Mouse (Mus musculus) ovary, adult 18-20 months (tissue): Measurements from ENCODE around the gene Strn3.

Experiments used
- DNase-seq: peaks from one replicate; pipeline ENCODE4 v3.0.0; 2022; ENCODE audit warnings: low spot score, mixed read lengths

The Strn3 gene

DNA sequence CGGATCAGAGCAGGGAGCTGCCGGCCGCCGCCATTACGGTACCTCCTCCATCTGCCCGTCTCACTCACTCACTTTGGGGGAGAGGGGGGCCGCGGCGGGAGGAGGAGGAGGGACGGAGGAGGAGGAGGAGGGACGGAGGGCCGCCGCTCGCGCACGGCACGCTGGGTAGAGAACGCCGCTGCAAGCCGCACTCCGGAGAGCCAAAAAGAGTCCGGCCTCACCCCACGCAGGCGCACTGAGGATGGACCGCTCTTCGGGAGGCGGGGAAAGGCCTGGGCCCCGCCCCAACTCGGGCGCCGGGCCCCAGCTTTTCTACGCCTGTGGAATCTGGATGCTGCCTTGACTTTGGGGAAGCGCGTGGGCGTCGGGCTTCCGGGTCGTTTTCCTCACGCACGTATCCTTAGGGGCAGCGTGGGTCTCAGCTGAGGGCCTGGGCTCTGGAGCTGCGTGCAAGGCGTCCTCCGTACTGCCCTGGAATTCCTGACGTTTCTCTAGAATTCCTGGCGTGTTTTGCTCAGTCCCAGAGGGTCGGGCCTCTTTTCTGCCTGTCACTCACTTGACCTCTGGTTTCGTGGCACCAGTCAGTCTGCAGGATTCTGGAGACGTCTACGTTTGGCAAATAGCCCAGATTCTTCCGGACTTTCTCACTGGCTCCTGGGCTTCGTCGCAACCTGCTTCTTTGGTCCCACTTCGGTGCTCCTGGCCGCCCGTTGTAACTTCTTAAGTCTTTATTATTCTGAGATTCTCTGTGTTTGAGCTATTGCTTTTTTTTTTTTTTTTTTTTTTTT, at the start of gene Strn3:
TSS of gene Strn3 (minus strand) at position 53 of the 788 bp plus-strand sequence.
- DNase-seq = peak; percentile 97

DNA sequence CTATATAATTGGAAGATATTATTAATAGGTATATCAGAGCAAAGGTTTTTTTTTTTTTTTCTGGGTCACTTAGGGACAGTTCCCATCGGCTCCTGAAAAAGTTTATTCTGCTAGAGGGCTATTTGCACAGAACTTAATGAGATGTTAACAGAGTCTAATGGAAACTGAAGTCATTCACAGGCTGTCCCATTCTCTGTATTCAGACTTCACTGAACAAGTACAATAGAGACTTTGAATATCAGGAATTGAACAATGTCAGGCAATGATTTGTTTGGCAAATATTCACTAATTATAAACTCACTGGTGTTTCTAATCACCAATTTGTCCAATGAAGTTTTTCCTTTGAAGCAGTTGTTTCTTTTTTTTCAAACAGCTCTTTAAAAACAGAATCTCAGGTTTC, 45.1 kb upstream of the Strn3 start:
- DNase-seq = no peak

DNA sequence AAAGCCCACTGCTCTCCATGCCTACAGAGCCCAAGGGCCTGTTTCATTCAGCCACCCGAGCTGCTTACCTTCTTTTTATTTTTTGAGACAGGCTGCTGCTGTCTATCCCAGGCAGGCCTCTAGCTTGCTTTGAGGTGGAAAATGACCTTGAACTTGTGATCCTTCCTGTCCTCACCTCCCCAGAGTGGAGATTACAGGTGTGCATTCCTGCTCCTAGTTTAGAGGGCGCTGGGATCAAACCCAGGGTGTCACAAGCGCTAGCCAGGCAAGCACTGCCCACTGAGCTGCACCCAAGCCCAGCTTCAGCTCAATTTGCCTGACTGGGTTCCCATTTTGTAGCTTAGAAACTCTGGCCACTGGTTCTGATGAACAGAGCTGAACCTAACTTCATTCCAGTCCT, 44.7 kb upstream of the Strn3 start:
- no peak for DNase-seq

DNA sequence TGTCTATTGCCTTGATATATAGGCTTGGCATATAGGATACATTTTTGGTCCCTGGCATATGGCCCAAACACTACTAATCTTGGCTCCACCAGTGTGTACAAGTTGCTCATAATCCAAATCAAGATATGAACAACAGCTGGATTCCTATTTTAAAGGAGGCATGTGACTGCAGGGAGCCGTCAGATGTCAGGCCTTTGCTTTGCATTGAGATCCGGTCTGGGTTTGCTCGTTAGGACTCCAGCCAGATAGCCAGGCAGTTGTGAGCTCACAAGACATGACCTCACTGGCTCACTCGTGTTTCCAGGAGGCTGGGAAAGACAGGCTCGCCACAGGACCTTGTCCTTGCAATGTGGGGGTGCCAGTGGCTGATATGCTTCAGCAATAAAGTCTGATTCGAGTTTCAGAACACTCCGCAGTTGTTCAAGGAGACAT, 44.2 kb upstream of the Strn3 start:
- DNase-seq = peak; percentile 60

DNA sequence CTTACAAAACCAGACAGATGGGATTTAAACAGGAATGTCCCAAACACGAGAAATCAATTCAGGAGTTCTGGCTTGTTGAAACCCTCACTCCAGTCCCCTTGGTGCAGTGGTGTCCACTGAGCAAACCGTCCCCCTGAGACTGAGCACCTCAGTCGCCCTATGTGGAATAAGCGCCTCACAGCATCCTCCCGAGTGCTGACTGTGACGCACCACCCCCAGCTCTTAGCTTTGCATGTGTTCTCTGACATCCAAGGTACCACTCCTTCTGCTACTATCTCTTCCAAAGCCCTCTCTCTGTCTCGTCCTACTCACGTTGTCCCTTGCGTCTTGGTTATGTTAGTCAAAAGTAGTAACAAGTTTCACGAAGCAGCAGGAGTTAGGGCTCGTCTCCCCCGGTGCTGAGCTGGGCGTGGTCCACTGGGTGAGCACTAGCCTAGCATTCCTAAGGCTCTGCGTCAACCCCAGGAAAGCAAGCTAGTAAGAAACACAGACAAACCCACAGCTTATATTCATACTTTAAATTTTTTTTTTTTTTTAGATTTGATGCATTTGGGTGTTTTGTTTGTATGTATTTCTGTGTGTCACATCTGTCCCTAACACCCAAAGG, 43.0 kb upstream of the Strn3 start:
- no peak for DNase-seq

DNA sequence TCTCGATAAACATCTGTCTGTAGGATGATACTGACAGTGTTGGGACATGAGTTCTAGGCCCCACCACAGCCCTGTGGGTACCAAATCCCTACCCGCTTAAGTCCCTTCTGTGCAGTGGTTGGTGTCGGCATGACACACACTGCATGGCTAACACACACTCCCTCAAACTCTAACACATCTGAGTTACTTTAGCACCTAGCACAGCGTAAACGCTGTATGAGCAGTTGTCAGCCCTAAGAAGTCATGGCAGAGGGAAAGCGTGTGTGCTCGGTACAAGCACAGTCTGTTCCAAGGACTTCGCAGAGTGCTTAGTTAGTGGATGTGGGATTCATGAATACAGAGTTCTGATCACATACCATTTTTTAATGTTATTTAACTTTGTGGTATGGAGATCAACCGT, 38.1 kb upstream of the Strn3 start:
- DNase-seq = no peak

DNA sequence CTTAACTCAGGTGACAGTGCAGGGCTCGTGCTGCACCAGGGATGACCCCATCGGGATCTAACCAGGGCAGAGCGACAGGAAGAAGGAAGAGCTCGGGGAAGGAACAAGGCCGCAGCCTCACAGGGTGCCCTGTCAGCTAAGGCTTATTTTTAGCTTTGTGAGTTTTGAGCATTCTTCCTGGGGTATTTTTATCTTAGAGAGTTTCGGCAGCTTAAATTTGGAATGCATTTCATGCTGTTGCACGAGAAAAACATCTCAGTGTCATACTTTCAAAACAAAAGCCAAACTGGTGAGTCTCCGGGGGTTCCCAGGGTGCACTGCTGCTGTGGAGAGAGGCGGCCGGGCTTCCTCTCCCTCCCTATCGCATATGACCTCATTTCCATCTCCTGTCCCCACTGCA, 37.4 kb upstream of the Strn3 start:
- no peak for DNase-seq

DNA sequence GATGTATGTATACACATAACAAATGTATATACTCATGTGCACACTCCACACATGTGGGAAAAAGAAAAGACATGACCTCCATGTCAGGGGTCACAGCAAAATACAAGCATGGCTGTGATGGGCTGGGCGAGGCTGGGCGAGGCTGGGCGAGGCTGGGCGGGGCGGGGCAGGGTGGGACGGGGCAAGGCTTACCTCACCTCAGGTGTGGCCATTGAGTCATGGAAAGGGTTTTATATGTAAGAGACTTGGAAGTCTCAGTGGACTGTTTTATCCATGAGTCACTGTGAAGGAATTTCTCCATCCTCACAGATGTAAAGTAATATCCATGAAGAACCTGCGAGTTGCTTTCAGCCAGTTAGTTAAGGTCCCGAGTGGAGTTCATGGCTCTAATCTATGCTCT, 30.1 kb upstream of the Strn3 start:
- no peak for DNase-seq

DNA sequence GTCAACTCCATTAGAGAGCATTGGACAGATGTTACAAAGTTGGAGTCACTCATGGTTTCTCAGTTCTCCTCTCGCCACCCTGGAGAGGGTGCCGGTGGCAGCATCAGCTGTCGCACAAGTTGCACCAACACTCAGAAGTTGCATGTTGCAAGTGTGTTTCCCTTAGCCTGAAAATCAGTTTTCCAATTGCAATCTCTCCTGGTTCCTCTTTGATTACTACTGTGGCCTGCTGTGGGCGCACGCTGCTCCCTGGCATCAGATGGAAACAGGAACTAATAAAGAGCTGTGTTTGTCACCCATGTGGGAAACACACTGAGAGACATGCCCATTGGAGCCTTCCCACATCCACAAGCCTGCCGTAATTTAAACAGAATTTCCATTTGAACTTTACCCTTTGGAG, 26.9 kb upstream of the Strn3 start:
- no peak for DNase-seq

DNA sequence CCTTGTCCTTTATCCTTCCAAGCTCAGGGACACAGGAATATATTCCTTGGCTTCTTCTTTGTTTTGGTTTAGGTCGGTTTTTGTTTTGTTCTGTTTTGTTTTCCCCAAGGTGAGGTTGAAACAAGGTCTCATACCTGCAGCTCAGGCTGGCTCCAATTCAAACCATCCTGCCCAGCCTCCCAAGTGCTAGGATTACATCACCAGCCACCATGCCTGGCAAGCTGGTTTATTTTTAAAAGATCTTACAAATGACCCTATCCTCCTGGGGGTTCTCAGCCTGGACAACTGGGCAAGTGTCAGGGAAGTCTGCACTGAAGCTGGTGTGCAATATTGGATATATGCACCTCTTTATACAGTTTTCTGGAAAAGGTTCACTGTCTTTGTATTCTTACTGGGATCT, 21.0 kb upstream of the Strn3 start:
- DNase-seq = no peak

DNA sequence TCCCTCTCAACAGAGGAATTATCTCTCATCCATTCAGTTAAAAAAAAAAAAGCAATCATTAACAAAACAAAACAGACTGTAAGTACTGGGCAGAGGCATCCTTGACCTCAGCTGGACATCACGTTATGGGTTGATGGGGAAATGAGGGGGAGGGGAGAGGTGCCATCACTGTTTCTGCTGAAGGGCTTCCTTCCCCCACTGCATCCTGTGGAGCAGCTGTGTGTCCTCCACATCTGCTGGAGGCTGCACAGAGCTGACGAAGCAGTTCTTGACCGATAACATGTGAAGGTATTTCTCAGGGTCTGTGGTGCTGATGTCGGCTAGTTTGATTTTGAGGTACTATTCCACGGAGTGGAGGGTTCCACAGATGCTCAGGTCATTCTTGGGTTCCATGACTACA, 18.5 kb upstream of the Strn3 start:
- DNase-seq = no peak

DNA sequence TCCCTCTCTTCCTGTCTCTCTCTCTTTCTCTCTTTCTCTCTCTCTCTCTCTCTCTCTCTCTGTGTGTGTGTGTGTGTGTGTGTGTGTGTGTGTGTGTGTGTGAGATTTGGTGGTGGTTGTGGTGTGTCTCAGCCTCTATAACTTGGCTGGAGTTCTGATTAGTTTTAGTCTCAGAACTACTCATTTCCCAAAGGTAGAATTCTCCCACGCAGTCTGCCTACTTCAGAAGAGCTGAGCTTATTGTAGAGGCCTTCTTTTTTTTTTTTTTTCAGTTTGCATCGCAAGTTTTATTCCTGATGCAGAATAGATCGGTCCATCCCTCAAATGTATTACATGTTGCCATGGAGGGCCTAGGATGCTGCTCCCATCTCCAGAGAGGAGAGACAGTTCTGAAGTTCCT, 18.0 kb upstream of the Strn3 start:
- no peak for DNase-seq

DNA sequence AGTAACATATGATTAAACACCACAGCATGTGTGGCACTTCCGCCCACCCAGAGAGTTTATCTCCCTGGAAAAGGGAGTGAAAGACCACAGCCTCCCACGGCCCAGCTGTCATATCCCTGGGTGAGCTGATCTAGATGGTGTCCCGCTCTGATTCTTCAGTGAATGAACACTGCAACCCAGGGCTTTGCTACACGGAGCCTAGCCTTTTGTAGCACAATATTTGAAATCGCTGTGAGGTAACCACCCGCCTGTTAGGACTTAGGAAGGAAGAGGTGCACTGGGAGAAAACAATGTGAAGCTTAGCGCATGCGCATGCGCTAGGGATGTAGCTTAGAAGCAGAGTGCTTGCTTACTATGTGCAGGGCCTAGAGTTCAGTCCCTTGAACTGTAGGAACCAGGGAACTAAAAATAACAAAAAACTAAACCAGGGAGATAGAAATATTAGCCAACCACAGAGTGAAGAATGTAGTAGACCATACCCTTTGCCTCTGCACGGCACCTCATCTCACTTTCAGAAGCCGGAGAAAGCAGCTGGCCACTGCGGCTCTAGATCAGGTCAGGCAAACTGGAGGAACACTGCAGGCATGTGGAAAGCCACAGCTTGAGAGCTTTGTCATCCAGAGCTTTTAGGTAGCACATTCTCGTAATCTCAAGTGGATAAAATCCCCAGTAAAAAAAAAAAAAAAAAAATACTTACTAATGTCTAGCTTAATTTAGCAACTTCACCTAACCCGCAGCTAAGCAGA, 17.4 kb upstream of the Strn3 start:
- no peak for DNase-seq

DNA sequence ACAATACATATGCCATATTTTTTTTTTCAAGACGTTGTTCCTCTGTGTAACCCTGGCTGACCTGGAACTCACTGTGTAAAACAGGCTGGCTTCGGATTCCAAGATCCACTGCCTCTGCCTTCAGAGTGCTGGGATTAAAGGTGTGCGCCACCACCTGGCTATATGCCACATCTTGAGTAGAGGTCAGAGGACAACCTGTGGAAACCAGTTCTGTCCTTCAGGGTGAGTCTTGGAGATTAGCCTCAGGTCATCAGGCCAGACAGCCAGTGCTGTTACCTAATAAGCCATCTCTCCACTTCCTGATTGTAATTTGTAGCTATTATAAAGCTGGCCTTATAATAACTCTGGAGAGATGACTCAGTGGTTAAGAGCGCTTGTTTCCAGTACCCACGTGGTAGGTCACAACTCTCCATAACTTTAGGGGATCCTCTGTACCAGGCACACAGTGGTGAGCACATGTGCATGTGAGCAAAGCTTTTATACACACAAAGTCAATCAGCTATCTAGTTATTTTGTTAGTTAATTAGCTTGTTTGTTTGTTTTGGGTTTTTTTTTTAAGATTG, 15.1 kb upstream of the Strn3 start:
- no peak for DNase-seq

DNA sequence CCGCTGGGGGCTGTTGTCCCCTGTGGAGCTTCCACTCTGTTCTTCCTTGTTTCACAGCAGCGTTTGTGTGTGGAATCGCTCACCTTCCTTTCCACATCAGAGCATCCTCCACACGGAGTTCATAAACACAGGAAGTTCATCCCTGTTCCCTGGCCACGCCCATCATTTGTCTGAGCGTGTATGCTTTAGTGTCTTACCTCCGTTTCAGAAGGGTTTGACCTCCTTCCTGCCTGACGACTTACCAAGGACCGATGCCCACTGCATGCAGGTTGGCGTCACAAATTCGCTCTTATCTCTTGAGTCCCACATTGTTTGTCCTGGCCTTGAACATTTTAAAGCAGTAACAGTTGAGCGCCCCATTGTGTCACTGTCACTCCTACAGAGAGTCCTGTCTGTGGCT, 14.1 kb upstream of the Strn3 start:
- no peak for DNase-seq

DNA sequence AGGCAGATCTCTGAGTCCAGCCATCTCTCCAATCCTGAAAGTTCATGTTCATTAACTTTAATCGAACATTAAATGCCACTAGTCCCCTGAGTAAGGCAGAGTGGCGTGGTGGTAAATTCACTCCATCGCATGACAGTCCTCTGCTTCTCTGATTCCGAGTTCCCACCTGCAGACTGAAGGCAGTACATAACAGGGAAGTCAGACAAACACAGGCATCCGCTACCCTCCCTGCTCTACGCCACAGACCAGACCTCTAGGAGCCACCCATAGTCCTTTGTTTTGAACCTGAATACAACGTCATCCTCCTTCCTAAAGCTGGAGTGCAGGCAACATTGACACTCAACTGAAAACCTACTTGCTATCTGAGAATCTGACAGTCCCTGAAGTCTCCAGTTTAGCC, 12.9 kb upstream of the Strn3 start:
- DNase-seq = no peak

DNA sequence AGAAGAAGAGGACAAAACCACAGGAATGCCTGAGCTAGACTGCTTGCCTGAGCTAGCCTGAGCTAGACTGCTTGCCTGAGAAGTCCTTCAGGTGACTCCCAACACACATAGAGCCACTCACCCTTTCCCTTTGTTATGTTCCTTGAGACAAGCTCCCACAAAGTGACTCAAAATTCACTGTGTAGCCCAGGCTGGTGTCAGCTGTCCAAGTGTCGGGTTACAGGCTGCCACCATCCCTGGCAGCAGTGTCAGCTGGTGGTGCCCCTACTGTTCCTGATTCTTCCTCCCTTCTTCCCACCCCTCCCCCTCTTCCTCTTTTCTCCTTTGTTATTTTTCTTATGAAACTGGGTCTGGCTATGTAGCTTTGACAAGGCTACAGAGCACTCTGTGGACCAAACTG, 12.2 kb upstream of the Strn3 start:
- DNase-seq = no peak

DNA sequence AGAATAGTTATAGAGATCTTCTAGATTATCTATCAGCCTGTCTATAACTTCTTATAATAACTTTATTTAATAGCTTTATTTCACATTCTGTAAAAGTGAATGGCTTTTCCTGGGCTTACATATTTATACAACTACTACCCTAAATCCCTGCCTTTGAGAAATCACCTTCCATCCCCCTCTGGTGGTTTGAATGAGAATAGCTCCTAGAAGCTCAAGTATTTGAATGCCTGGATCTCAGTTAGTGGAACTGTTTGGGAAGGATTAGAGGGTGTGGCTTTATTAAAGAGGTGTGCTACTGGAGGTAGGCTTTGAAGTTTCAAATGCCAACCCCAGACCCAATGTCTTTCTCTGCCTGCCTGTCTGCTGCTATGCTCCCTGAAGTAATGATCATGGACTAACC, 10.0 kb upstream of the Strn3 start:
- no peak for DNase-seq

DNA sequence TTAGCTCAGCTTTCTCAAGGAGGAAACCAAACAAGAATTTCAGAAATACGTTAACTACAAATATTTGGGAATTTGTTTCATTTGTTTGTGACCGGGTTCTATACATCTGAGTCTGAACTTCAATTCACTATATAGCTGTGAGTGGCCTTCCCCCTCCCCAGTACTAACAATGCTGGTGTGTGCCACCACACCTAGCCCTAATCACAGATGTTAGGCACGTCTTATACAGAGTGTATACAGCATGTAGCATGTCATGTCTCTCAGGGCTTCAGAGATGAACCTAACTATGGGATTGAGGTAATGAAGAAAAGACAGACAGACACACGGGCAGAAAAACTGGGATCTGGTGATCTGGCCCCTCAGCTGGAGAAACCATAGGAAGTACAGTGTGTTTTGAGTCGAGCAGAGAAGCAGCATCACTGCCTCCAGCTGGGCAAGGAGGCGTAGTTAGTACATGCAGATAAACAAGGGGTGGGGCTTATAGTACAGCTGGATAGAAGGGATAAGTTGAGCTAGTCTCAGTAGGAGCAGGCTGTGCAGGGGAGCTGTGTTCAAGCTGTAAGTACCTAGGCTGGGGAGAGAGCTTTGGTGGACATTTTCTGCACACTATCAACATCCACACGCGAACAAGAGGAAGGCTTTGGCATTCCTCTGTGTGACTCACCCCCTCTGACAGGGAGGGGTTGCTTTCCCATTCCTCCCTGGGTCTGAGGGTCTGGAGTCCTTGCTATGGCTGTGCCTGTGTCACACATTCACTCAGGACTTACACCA, 8.1 kb upstream of the Strn3 start:
- no peak for DNase-seq

DNA sequence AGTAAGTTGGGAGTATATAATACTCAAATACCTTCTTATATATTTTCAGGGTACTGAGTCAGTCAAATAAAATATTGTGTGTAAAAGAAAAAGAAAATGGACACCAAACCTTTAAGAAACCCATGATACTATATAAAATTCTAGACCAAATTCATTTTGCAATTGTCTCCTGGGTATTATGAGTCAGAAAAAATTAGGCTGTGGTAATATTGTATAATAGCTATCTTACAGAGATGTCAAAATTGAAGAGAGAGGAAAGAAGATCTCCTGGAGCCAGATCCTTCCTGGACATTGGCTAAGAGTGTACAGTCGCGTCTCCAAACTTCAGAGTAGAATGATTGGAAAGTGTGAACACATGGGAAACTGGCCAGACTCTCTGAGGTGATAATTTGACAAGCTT, 4.5 kb upstream of the Strn3 start:
- DNase-seq = no peak

DNA sequence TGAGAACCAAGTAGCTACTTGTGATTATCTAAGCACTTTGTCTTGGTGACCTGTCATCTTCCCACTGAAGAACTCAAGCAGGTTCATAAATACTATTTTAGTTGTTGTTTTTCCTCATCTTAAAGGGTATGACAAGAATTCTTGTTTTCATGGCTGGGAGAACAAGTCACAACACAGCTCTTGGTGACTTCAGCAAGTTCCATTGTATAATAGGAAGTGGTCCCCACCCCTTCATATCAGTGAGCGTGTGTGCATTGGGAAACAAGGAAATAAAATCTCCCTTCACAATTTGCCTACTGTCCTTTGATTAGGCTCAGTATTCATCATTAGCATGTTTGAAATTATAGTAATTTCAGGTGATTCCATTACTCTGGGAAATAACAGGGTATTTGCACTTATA, 3.3 kb upstream of the Strn3 start:
- no peak for DNase-seq

DNA sequence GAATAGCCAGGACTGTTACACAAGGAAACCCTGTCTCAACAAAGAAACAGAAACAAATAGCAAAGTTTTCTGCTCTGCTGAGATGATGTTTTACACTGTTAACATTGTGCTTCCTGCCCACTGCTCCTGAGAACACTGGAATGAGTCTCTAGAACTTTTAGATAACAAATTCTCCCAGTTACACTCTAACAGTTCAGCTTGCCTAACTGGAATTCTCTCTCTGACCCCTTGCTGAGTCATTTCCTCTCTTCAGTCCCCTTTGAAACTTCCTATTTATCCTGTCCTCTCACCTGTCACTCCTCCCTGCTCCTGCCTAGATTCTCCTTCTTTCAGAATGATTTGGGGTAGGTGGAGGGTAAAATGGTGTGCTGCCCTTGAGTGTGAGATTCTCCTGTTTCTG, 2.4 kb upstream of the Strn3 start:
- DNase-seq = no peak
